12 mouse cellular contexts compared by ENCODE assay signal in the genomic region with DNA sequence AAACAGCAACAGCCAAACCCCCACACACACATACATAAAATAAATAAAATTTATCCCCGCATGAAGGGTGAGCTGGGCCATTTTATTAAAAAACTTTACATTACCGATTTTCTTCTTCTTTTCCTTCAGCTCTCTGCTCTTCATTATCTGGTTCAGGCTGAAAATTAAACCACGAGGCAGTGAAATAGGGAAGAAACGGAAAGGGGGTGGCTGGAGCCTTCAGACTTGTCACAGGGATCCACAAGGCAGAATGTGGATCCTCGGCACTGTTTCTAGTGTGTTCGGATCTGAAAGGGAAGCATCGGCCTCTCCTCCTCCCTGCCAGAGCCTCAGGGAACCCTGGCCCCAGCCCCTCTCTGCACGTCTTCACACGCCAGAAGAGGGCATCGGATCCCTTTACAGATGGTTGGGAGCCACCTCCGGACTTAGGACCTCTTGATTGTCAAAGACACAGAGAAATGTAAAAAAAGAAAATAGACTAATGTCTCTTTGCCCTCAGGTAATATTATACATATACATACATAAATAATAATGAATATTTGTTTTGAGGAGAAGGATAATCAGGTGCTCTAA. TPM values are rescaled to one million over a fixed set of nuclear protein-coding genes. Genes with fewer than 3 reads are reported as not detected.
A peak's percentile ranks its signal among the peaks of the same experiment; 100 is the strongest.
DNase-seq lines count a peak whose midpoint lies in the region; ATAC-seq and TF ChIP-seq lines count a peak whose summit lies in the region.
"Had no signal": no experiment of that assay in that cellular context is flagged by ENCODE, and none has a peak within 500 bp of the region (broad histone marks: within the 10 kb centered on the region; RNA-seq: fewer than 3 reads in every experiment).

No protein-coding gene starts in this region.

- DNase-seq in 3T3-L1 (ENCODE audit: low read depth, low spot score) (peak; percentile 15), MEL (ENCODE audit: low read depth, low spot score) (peak; percentile 87), liver (peak; percentile 70)
- no peak for DNase-seq in ovary, postnatal 10 days (ENCODE audit: low spot score)
- DNase-seq in heart, postnatal 10 days = no peak
- DNase-seq: right cerebral cortex, postnatal 25 days had no signal

- H3K4me2 ChIP-seq in intestine, postnatal 0 days (replicated peaks; ENCODE audit: low read depth) = no peak overlapping the region
- H3K4me2 ChIP-seq in intestine, embryonic 15.5 days (replicated peaks) = no peak overlapping the region
- H3K4me2 ChIP-seq: heart, embryonic 12.5 days had no signal

- TF ChIP-seq POLR2A in MEL (IDR thresholded peaks at IDR 0.05; ENCODE audit: control insufficient read depth in 1 of 2, insufficient read depth in 1 of 2, low read depth in 1 of 2, low read length in 2 of 2, poor library complexity in 1 of 2) = peak in 1 of 2 experiments; percentile 50; a peak in 2 of 4 replicates

- TF ChIP-seq EP300 in MEL (IDR thresholded peaks at IDR 0.05; ENCODE audit: low read depth in 1 of 2, low read length in 2 of 2) = peak in 1 of 2 experiments; percentile 40; a peak in 1 of 4 replicates

- no peaks in the 10 kb centered on the region for H3K4me1 ChIP-seq in intestine, postnatal 0 days (replicated peaks; ENCODE audit: control insufficient read depth, insufficient read depth, low read length)
- peaks cover 12% of the 10 kb centered on the region for H3K4me1 ChIP-seq in intestine, embryonic 15.5 days (replicated peaks)
- peaks cover 11 to 43% of the 10 kb centered on the region in 2 experiments for H3K4me1 ChIP-seq in MEL (ENCODE audit: control insufficient read depth in 1 of 2, insufficient read depth in 2 of 2, low read length in 2 of 2)

- no peak for ATAC-seq in intestine, postnatal 0 days
- ATAC-seq in intestine, embryonic 15.5 days = no peak
- ATAC-seq in inflammation-experienced regulatory T-cells, adult 6 months = no peak
- ATAC-seq: forebrain, embryonic 14.5 days; Patski had no signal

- H3K9me3 ChIP-seq in intestine, postnatal 0 days (ENCODE audit: control insufficient read depth) = no peaks in the 10 kb centered on the region
- H3K9me3 ChIP-seq in intestine, embryonic 15.5 days = no peaks in the 10 kb centered on the region
- H3K9me3 ChIP-seq in MEL (replicated peaks; ENCODE audit: insufficient read depth, low read length) = no peaks in the 10 kb centered on the region
- H3K9me3 ChIP-seq: heart, embryonic 12.5 days had no signal

- H3K79me2 ChIP-seq in MEL (ENCODE audit: control insufficient read depth, insufficient read depth, low read length, poor library complexity) = no peaks in the 10 kb centered on the region; the same call in 1 of the 2 replicates

- H3K9ac ChIP-seq in intestine, postnatal 0 days (ENCODE audit: low read depth, low read length) = no peak overlapping the region
- no peak overlapping the region for H3K9ac ChIP-seq in intestine, embryonic 15.5 days
- peak overlapping the region; percentile 76 for H3K9ac ChIP-seq in MEL (ENCODE audit: control insufficient read depth, low read depth, low read length, poor library complexity, severe bottlenecking)
- H3K9ac ChIP-seq: heart, embryonic 12.5 days had no signal

- TF ChIP-seq CTCF in intestine, postnatal 0 days (IDR thresholded peaks at IDR 0.05; ENCODE audit: low read depth) = peak; percentile 52
- TF ChIP-seq CTCF in MEL (IDR thresholded peaks at IDR 0.05 in 2 of 3, conservative IDR thresholded peaks at IDR 0.05 in 1 of 3; ENCODE audit: control insufficient read depth in 1 of 3, insufficient read depth in 1 of 3, low read depth in 2 of 3, low read length in 3 of 3, poor library complexity in 1 of 3, severe bottlenecking in 1 of 3) = peak; percentile 14 to 69 (median 67); a peak in 4 of 6 replicates

- H3K27ac ChIP-seq in intestine, postnatal 0 days (ENCODE audit: low read depth, low read length) = no peak overlapping the region
- H3K27ac ChIP-seq in intestine, embryonic 15.5 days = no peak overlapping the region
- H3K27ac ChIP-seq in MEL (ENCODE audit: control insufficient read depth, low read depth, low read length) = peak overlapping the region; percentile 85

- WGBS in intestine, postnatal 0 days = 53% methylated on average over 11 of the region's 11 CpGs
- WGBS in intestine, embryonic 15.5 days = 48% methylated on average over 11 of the region's 11 CpGs

- peaks cover 2% of the 10 kb centered on the region; the same call in 1 of the 2 replicates for H3K36me3 ChIP-seq in intestine, postnatal 0 days (ENCODE audit: control insufficient read depth, insufficient read depth)
- no peaks in the 10 kb centered on the region for H3K36me3 ChIP-seq in intestine, embryonic 15.5 days
- H3K36me3 ChIP-seq in MEL (ENCODE audit: control insufficient read depth in 1 of 2, insufficient read depth in 2 of 2, low read length in 2 of 2) = peaks cover 0 to 23% of the 10 kb centered on the region in 2 experiments; a peak in 2 of 4 replicates
- H3K36me3 ChIP-seq: heart, embryonic 12.5 days had no signal

- H3K4me3 ChIP-seq in intestine, postnatal 0 days (ENCODE audit: low read depth, low read length) = no peak overlapping the region
- H3K4me3 ChIP-seq in intestine, embryonic 15.5 days (replicated peaks) = no peak overlapping the region
- H3K4me3 ChIP-seq in MEL (ENCODE audit: control insufficient read depth in 1 of 2, insufficient read depth in 1 of 2, low read depth in 2 of 2, low read length in 2 of 2) = peak overlapping the region; percentile 51 to 63
- H3K4me3 ChIP-seq: heart, embryonic 12.5 days had no signal

- TF ChIP-seq RAD21 in MEL (IDR thresholded peaks at IDR 0.05; ENCODE audit: low read depth, low read length) = peak; percentile 65

- intact Hi-C loops in heart, postnatal 10 days (cut with DNase I) = no loop called here

- no peaks in the 10 kb centered on the region for H3K27me3 ChIP-seq in intestine, postnatal 0 days (replicated peaks; ENCODE audit: control insufficient read depth, insufficient read depth, low read length)
- H3K27me3 ChIP-seq in intestine, embryonic 15.5 days (replicated peaks) = no peaks in the 10 kb centered on the region
- no peaks in the 10 kb centered on the region for H3K27me3 ChIP-seq in MEL (ENCODE audit: control insufficient read depth in 1 of 2, insufficient read depth in 2 of 2, low read length in 2 of 2)
- H3K27me3 ChIP-seq: heart, embryonic 12.5 days; Patski had no signal

TF ChIP-seq in MEL, 35 proteins besides CTCF, POLR2A, EP300 and RAD21:
- TF ChIP-seq ZC3H11A (IDR thresholded peaks at IDR 0.05; ENCODE audit: low read depth, low read length) = peak; percentile 81
- TF ChIP-seq TCF12 (IDR thresholded peaks at IDR 0.05; ENCODE audit: low read depth, low read length) = 0 out of 2 replicates have a peak, but pooled peaks have one; percentile 23
- TF ChIP-seq MXI1 (IDR thresholded peaks at IDR 0.05; ENCODE audit: low read depth, low read length) = peak; percentile 86
- no peak for TF ChIP-seq USF1 (IDR thresholded peaks at IDR 0.05; ENCODE audit: low read depth, low read length)
- TF ChIP-seq MYC (IDR thresholded peaks at IDR 0.05; ENCODE audit: low read depth, low read length) = peak; percentile 91
- peak; percentile 69 for TF ChIP-seq SMC3 (IDR thresholded peaks at IDR 0.05; ENCODE audit: low read depth, low read length)
- peak; percentile 84 for TF ChIP-seq TBP (IDR thresholded peaks at IDR 0.05; ENCODE audit: low read depth, low read length)
- TF ChIP-seq ZNF384 (IDR thresholded peaks at IDR 0.05; ENCODE audit: low read depth, low read length) = 0 out of 2 replicates have a peak, but pooled peaks have one; percentile 21
- TF ChIP-seq NRF1 (IDR thresholded peaks at IDR 0.05; ENCODE audit: insufficient read depth, low read depth, low read length, poor library complexity, severe bottlenecking) = no peak
- TF ChIP-seq E2F4 (IDR thresholded peaks at IDR 0.05; ENCODE audit: borderline replicate concordance, low read depth, low read length) = no peak
- 0 out of 2 replicates have a peak, but pooled peaks have one; percentile 29 for TF ChIP-seq NELFE (IDR thresholded peaks at IDR 0.05; ENCODE audit: low read depth, low read length)
- peak; percentile 16; the same call in 1 of the 2 replicates for TF ChIP-seq GATA1 (IDR thresholded peaks at IDR 0.05; ENCODE audit: low read depth, low read length)
- TF ChIP-seq ELF1 (IDR thresholded peaks at IDR 0.05; ENCODE audit: low read depth, low read length) = no peak
- peak; percentile 23; the same call in 1 of the 2 replicates for TF ChIP-seq RCOR1 (IDR thresholded peaks at IDR 0.05; ENCODE audit: low read depth, low read length)
- TF ChIP-seq SIN3A (IDR thresholded peaks at IDR 0.05; ENCODE audit: low read length) = peak; percentile 71
- TF ChIP-seq CHD2 (IDR thresholded peaks at IDR 0.05; ENCODE audit: low read length) = no peak

RNA-seq across cellular contexts. Expression of a gene that starts 20.4 kb away (rescaled TPM):
- polyA plus RNA-seq in intestine, postnatal 0 days (2015; fragmentation: Nextera tagmentation; extraction: Ambion mirVana) = 133 and 147 TPM in 2 replicates
- 305 and 328 TPM in 2 replicates for polyA plus RNA-seq in intestine, embryonic 15.5 days (2015; fragmentation: Nextera tagmentation; extraction: Ambion mirVana)
- total RNA-seq in MEL (2012; rRNA removed) = 784 and 788 TPM in 2 replicates
- polyA plus RNA-seq in MEL (2012; ENCODE audit: insufficient read depth in 1 of 2, insufficient read length in 2 of 2, low read depth in 1 of 2, low replicate concordance in 2 of 2, missing spikeins in 1 of 2) = 100 to 1,000 TPM in 1 of 2 experiments, not detected in 1; 302 TPM
- polyA plus RNA-seq in inflammation-experienced regulatory T-cells, adult 6 months (2017; shearing (Covaris generic)) = 100 to 1,000 TPM; 114 to 161 (median 126) TPM
- 100 to 1,000 TPM; 337 to 343 TPM for total RNA-seq in heart, postnatal 10 days (2021)

RNA-seq across cellular contexts. Expression of a gene that starts 25.3 kb away (rescaled TPM):
- 7.9 and 9.7 TPM in 2 replicates for polyA plus RNA-seq in intestine, postnatal 0 days (2015; fragmentation: Nextera tagmentation; extraction: Ambion mirVana)
- polyA plus RNA-seq in intestine, embryonic 15.5 days (2015; fragmentation: Nextera tagmentation; extraction: Ambion mirVana) = 18.0 and 18.4 TPM in 2 replicates
- 31.8 and 34.1 TPM in 2 replicates for total RNA-seq in MEL (2012; rRNA removed)
- polyA plus RNA-seq in MEL (2012; ENCODE audit: insufficient read depth in 1 of 2, insufficient read length in 2 of 2, low read depth in 1 of 2, low replicate concordance in 2 of 2, missing spikeins in 1 of 2) = 10 to 100 TPM; 19.3 to 38.5 TPM
- polyA plus RNA-seq in inflammation-experienced regulatory T-cells, adult 6 months (2017; shearing (Covaris generic)) = 10 to 100 TPM in 2 of 3 experiments, 1 to 10 TPM in 1; 5.3 to 13.4 (median 11.7) TPM
- total RNA-seq in heart, postnatal 10 days (2021) = 10 to 100 TPM; 48.9 to 52.2 TPM

RNA-seq across cellular contexts. Expression of a gene that starts 36.2 kb away (rescaled TPM):
- polyA plus RNA-seq in intestine, postnatal 0 days (2015; fragmentation: Nextera tagmentation; extraction: Ambion mirVana) = 0.26 and 0.41 TPM in 2 replicates
- polyA plus RNA-seq in intestine, embryonic 15.5 days (2015; fragmentation: Nextera tagmentation; extraction: Ambion mirVana) = 0.77 and 0.96 TPM in 2 replicates
- 0.59 and 0.73 TPM in 2 replicates for total RNA-seq in MEL (2012; rRNA removed)
- under 1 TPM in 1 of 2 experiments, not detected in 1; 0.11 TPM for polyA plus RNA-seq in MEL (2012; ENCODE audit: insufficient read depth in 1 of 2, insufficient read length in 2 of 2, low read depth in 1 of 2, low replicate concordance in 2 of 2, missing spikeins in 1 of 2)
- polyA plus RNA-seq in inflammation-experienced regulatory T-cells, adult 6 months (2017; shearing (Covaris generic)) = 1 to 10 TPM; 2.7 to 6.6 (median 6.6) TPM
- total RNA-seq in heart, postnatal 10 days (2021) = under 1 TPM; 0.47 to 0.79 TPM

Comparison
In these comparisons a context has a peak if more than half of its experiments do, and no peak if none do; other contexts are left out.
1. H3K4me3 ChIP-seq: peak in MEL (2 of 2); none in intestine, postnatal 0 days (single experiment) and intestine, embryonic 15.5 days (single experiment).
2. DNase-seq: peak in 3T3-L1 (single experiment), MEL (single experiment) and liver (single experiment); none in ovary, postnatal 10 days (single experiment) and heart, postnatal 10 days (0 of 2).